Mouse (Mus musculus) cortical plate, adult 2 months (tissue): ENCODE measurements around the gene Cep41.

Experiments
- CTCF ChIP-seq: fragments of 200-500 bp; IDR thresholded peaks from 2 replicates; pipeline ENCODE4 v1.5.1; 2011; ENCODE audit warnings: mild to moderate bottlenecking, control low read depth, low read length; ENCODE audit not compliant: insufficient read depth; ENCODE audit errors: extremely low read depth
- POLR2A ChIP-seq: fragments of 200-500 bp; IDR thresholded peaks from 2 replicates; pipeline ENCODE4 v1.6.1; 2011; ENCODE audit warnings: mild to moderate bottlenecking, low read length, control low read depth; ENCODE audit not compliant: insufficient read depth; ENCODE audit errors: extremely low read depth

DNA sequence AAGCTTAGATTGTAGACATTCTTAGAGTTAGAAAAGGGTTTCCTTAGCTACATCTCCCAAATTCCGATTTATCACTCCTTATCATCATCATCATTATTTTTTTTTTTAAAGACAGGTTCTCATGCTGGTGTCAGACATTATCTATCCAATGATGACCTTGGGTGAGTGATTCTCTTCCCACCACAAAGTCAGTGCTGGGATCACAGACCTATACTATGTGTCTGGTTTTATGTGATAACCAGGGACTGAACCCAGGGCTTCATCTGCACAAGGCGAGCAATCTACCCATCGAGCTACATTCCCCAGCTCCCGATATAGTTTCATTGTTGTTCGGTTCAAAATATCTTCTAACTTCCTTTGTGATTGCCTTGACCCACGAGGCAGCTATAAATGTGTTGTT, 19.9 kb upstream of the Cep41 start:
- TF ChIP-seq POLR2A = no peak
- TF ChIP-seq CTCF = no peak
